Mouse (Mus musculus) intestine, embryonic 15.5 days (tissue): Measurements from ENCODE around the gene Hdac11. TPM values are rescaled to one million over a fixed set of nuclear protein-coding genes. Genes with fewer than 3 reads are reported as not detected.
A peak's percentile ranks its signal among the peaks of the same experiment; 100 is the strongest.
"Not testable (repeated sequence)": the region's sequence is repeated elsewhere in the genome, so short reads cannot be mapped to it uniquely, and the experiment has no call there.

Experiments used
- ATAC-seq: fragments of 200-750 bp; cut with Nextera tagmentation; 2 replicates; pipeline ENCODE4 v1.8.0; 2017; ENCODE audit warnings: moderate TSS enrichment, moderate library complexity
- H3K27ac ChIP-seq: fragments of 300-500 bp; sonication (generic); 2 replicates; pipeline ENCODE4 v1.5.1; 2015; ENCODE audit warnings: mild to moderate bottlenecking, inconsistent platforms
- H3K27me3 ChIP-seq: fragments of 300-500 bp; sonication (generic); replicated peaks from 2 replicates; pipeline ENCODE4 v1.6.1; 2015; ENCODE audit warnings: inconsistent platforms
- H3K36me3 ChIP-seq: fragments of 300-500 bp; sonication (generic); 2 replicates; pipeline ENCODE4 v1.6.1; 2015; ENCODE audit warnings: inconsistent platforms
- H3K4me1 ChIP-seq: fragments of 300-500 bp; sonication (generic); replicated peaks from 2 replicates; pipeline ENCODE4 v1.6.1; 2015; ENCODE audit warnings: inconsistent platforms
- H3K4me2 ChIP-seq: fragments of 300-500 bp; sonication (generic); replicated peaks from 2 replicates; pipeline ENCODE4 v1.6.1; 2015; ENCODE audit warnings: mild to moderate bottlenecking, inconsistent platforms
- H3K4me3 ChIP-seq: fragments of 300-500 bp; sonication (generic); replicated peaks from 2 replicates; pipeline ENCODE4 v1.5.1; 2015; ENCODE audit warnings: inconsistent platforms
- H3K9ac ChIP-seq: fragments of 300-500 bp; sonication (generic); 2 replicates; pipeline ENCODE4 v1.6.1; 2015; ENCODE audit warnings: inconsistent platforms
- H3K9me3 ChIP-seq: fragments of 300-500 bp; sonication (generic); 2 replicates; pipeline ENCODE4 v1.6.1; 2016; ENCODE audit warnings: inconsistent platforms
- WGBS: fragments of 180-500 bp; shearing (Covaris S2); methylation state at CpG from one replicate; pipeline ENCODE4 v1.1.7; 2015; 5-methylcytosine and 5-hydroxymethylcytosine counted together
- polyA plus RNA-seq: library from polyadenylated mRNA; unstranded; fragments of >200 nt; fragmentation: Nextera tagmentation; extraction: Ambion mirVana; gene quantifications from 2 replicates; pipeline ENCODE4 v1.2.1, GENCODE M21; 2015

Gene Hdac11
- polyA plus RNA-seq, 1 experiment from 2014 or later, result 8.7 TPM

DNA sequence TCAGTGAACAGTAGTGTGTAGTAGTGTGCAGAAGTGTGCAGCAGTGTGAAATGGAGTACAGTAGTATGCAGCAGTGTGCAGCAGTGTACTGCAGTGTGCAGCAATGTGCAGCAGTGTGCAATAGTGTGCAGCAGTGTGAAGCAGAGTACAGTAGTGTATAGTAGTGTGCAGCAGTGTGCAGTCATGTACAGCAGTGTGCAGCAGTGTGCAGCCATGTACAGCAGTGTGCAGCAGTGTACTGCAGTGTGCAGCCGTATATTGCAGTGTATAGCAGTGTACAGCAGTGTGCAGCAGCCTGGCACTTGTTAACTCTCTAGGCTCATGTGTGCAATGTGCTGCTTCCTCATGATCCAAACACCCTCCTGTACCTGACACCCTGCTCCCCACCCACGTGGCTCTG, 42.0 kb downstream of the Hdac11 start:
- no peak overlapping the region for H3K9ac ChIP-seq
- H3K4me1 ChIP-seq, result peaks cover 7% of the 10 kb centered on the region; the same call in 1 of the 2 replicates
- H3K27me3 ChIP-seq, result no peaks in the 10 kb centered on the region
- H3K4me2 ChIP-seq, result no peak overlapping the region
- no peak overlapping the region for H3K27ac ChIP-seq
- H3K4me3 ChIP-seq, result no peak overlapping the region
- WGBS, result 61% methylated on average over 2 of the region's 2 CpGs
- no peaks in the 10 kb centered on the region for H3K36me3 ChIP-seq
- H3K9me3 ChIP-seq, result no peaks in the 10 kb centered on the region
- no peak for ATAC-seq

DNA sequence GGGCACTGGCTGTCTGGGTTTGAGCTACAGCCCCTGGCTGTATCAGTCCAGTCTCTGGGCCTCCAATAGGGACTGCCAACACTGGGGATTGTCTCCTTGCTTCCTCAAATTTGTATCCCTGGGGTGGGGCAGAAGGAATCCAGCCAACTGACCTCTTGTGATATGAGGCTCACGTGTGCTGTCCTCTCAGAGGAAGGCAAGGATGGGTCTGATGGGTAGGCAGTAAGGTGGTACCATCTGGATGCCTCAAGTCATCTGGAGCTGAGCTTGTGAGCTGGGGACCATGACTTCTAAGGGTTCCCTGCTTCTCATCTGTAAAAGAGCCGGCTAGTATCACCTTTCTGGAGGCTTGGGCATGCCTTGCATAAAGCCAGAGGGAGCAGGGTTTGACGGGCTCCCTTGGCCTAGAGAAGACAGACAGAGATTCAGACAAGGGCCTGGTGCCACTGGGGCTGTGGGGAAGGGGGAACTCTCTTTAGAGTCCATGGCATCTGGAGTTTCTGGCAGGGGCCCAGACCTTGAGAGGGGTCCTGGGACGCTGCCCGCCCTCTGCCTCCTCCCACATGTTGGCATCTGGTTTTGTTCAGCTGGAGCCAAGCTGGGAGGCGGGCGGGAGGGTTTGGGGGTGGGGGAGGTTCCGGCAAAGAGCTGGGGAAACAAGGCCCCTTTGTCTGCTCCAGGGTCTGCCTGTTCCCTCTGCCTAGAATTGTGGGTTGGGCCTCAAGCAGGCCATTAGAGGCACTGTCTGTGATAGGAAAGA, 44.1 kb downstream of the Hdac11 start:
- Histone ChIP-seq H3K27ac (peak overlapping the region; percentile 11; the same call in 1 of the 2 replicates), H3K27me3 (no peaks in the 10 kb centered on the region), H3K4me2 (no peak overlapping the region), H3K9me3 (no peaks in the 10 kb centered on the region), H3K4me3 (no peak overlapping the region), H3K36me3 (no peaks in the 10 kb centered on the region), H3K9ac (no peak overlapping the region), H3K4me1 (peaks cover 7% of the 10 kb centered on the region; the same call in 1 of the 2 replicates)
- WGBS, result 46% methylated on average over 8 of the region's 8 CpGs
- ATAC-seq, result peak; percentile 47

DNA sequence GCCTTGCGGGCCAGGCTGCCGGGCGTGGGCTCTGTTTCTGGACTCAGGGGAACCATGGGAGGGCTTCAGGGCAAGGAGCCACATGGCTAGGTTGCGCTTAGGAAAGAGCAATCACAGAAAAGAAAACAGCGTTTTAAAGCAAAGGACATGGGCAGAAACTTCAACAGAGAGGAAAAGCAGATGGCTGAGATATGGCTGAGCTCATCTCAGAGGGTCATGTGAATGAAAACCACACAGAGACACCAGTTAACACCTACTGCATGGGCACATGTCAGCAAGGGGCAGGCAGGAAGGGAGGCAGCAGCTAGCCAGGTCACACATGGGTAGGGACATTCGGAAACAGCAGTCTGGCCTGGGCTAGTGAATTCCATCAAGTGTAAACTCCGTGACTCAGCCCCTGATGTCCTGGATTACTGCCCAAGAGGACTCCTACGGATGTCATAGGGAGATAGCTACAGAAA, 45.4 kb downstream of the Hdac11 start:
- Histone ChIP-seq H3K4me2 (no peak overlapping the region), H3K9ac (no peak overlapping the region), H3K27ac (no peak overlapping the region), H3K9me3 (no peaks in the 10 kb centered on the region), H3K27me3 (no peaks in the 10 kb centered on the region), H3K4me3 (no peak overlapping the region), H3K4me1 (peaks cover 7% of the 10 kb centered on the region; the same call in 1 of the 2 replicates), H3K36me3 (no peaks in the 10 kb centered on the region)
- ATAC-seq, result no peak
- WGBS, result 70% methylated on average over 8 of the region's 8 CpGs

DNA sequence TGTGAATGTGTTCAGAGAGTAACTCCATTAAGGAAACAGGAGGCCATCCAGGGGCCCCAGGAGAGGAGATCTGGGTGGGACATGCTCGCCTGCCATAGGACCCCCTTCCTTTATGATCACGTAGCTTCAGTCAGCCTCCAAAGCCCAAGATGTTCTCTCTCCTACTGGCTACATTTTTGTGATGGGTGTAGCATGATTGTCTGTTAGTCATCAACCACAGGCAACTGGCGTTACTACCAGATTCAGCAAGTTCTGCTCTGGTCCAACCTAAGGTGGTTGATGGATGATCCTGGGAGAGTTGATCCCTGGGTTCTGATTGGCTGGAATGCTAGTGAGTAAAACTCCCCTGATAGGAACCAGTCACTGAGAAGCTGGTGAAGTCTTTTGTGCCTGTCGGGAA, 46.1 kb downstream of the Hdac11 start:
- WGBS, result 75% methylated on average over 4 of the region's 4 CpGs
- Histone ChIP-seq H3K27me3 (no peaks in the 10 kb centered on the region), H3K36me3 (no peaks in the 10 kb centered on the region), H3K4me3 (no peak overlapping the region), H3K9ac (no peak overlapping the region), H3K27ac (no peak overlapping the region), H3K4me1 (peaks cover 7% of the 10 kb centered on the region; the same call in 1 of the 2 replicates), H3K9me3 (no peaks in the 10 kb centered on the region), H3K4me2 (no peak overlapping the region)
- no peak for ATAC-seq

DNA sequence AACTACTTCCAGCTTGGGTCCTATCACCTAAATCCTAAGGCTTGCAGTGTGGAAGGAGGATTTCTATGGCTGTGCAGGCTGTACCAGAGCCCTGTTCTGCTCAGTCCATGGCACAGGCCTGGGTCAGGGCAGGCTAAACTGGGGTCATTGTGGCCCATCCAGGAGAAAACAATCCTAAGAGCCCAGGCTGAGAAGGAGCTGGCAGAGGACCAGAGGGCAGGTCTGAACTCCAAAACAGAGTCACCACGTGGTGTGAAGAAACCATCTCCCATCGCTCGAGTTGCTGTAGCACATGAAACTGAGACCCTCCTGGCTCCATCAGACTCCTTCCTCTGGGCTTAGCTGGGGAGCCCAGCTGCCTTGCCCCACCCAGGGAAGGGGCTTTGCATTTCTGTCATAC, 48.9 kb downstream of the Hdac11 start:
- Histone ChIP-seq H3K27ac (no peak overlapping the region), H3K9me3 (no peaks in the 10 kb centered on the region), H3K9ac (no peak overlapping the region), H3K36me3 (no peaks in the 10 kb centered on the region), H3K27me3 (no peaks in the 10 kb centered on the region), H3K4me2 (no peak overlapping the region), H3K4me3 (no peak overlapping the region), H3K4me1 (peaks cover 7% of the 10 kb centered on the region; the same call in 1 of the 2 replicates)
- WGBS, result 68% methylated on average over 3 of the region's 3 CpGs
- ATAC-seq, result no peak

DNA sequence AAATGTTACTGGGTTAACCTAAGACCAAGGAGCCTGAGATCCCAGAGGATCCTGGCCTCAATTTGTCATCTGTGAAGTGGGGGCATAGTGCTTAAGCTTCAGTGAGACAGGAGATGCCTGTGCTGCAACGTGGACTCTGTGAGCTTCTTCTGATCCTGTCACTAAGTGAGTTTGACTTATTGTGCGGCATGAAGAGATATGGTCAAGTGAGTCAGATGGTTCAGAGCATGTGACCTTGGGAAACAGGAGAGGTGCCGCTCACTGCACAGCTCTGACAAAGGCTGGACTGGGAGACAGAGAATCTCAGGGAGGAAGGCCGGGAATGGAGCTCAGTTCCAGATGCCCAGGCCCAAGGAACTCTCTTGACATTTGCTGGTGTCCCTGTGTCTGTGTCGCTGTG, 49.3 kb downstream of the Hdac11 start:
- no peak overlapping the region for H3K4me3 ChIP-seq
- no peaks in the 10 kb centered on the region for H3K36me3 ChIP-seq
- 0 out of 2 replicates have a peak, but pooled peaks cover 4% of the 10 kb centered on the region for H3K27me3 ChIP-seq
- H3K9ac ChIP-seq, result no peak overlapping the region
- WGBS, result 60% methylated on average over 5 of the region's 5 CpGs
- ATAC-seq, result no peak
- no peak overlapping the region for H3K27ac ChIP-seq
- H3K9me3 ChIP-seq, result no peaks in the 10 kb centered on the region
- no peak overlapping the region for H3K4me2 ChIP-seq
- peaks cover 5% of the 10 kb centered on the region; the same call in 1 of the 2 replicates for H3K4me1 ChIP-seq

DNA sequence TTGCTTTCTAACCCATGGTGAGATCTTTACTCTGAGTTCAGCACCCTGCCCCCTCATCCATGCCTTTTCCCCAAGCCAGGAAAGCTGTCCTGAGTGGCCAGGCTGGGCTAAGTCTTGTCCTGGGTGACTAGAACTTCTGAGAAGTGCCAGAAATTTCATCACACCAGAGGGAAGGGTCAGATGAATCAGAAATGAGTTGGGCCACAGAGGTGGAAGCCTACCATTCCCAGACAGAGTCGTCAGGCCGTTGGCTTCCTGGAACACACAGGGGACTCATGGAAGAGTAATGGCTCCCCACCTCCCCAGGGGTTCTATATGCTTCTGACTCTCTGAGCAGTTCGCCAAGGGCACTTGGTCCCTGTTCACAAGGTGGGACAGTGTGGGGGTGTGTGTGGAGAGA, 51.0 kb downstream of the Hdac11 start:
- 69% methylated on average over 3 of the region's 3 CpGs for WGBS
- no peak for ATAC-seq
- Histone ChIP-seq H3K9ac (no peak overlapping the region), H3K4me1 (peaks cover 2% of the 10 kb centered on the region), H3K27ac (no peak overlapping the region), H3K27me3 (peaks cover 5% of the 10 kb centered on the region; the same call in 1 of the 2 replicates), H3K4me3 (no peak overlapping the region), H3K36me3 (no peaks in the 10 kb centered on the region), H3K4me2 (no peak overlapping the region), H3K9me3 (no peaks in the 10 kb centered on the region)

DNA sequence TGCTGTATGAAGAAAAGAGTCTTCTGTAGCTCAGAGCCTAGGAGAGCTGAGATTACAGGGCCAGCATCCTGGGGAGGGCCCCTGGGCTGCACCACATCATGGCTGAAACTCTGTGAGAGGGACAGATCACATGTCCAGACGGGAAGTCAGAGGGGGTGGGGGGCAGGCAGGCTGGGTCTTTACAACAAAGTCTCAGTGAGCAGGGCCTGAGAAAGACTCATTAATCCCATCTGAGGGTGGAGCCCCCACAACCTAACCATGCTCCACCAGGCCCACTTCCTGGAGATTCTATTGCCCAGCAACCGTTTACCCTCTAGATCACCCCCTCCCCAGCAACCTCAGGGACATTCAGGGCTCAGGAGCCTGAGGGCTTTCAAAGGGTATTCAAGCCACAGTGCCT, 53.3 kb downstream of the Hdac11 start:
- Histone ChIP-seq H3K9ac (no peak overlapping the region), H3K4me2 (no peak overlapping the region), H3K4me3 (no peak overlapping the region), H3K4me1 (peaks cover 10% of the 10 kb centered on the region), H3K9me3 (no peaks in the 10 kb centered on the region), H3K27ac (no peak overlapping the region), H3K27me3 (peaks cover 19% of the 10 kb centered on the region), H3K36me3 (no peaks in the 10 kb centered on the region)
- 0 out of 2 replicates have a peak, but pooled peaks have one; percentile 11 for ATAC-seq
- WGBS, result 14% methylated on average over 2 of the region's 2 CpGs

DNA sequence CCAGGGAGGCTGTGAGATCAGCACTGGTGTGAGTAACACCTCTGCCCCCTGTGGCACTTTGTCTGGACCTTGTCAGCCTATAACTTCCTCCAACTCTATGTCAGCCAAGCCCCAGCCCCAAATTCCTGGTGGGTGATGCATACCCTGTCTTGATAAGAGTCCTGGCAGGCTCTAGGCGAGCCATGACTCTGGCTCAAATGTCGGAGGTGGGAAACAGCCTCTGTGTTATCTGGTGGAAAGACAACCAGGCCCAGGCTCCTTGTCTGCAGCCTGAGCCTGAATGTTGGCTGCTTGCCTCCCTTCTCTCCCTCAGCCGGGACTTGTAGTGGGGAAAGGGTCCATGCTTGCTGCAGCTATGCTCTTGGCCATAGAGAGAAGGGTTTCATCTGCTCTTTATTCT, 54.4 kb downstream of the Hdac11 start:
- Histone ChIP-seq H3K9ac (no peak overlapping the region), H3K36me3 (no peaks in the 10 kb centered on the region), H3K4me2 (no peak overlapping the region), H3K27ac (no peak overlapping the region), H3K4me3 (no peak overlapping the region), H3K9me3 (no peaks in the 10 kb centered on the region), H3K4me1 (peaks cover 10% of the 10 kb centered on the region), H3K27me3 (peaks cover 19% of the 10 kb centered on the region)
- 49% methylated on average over 3 of the region's 3 CpGs for WGBS
- no peak for ATAC-seq

DNA sequence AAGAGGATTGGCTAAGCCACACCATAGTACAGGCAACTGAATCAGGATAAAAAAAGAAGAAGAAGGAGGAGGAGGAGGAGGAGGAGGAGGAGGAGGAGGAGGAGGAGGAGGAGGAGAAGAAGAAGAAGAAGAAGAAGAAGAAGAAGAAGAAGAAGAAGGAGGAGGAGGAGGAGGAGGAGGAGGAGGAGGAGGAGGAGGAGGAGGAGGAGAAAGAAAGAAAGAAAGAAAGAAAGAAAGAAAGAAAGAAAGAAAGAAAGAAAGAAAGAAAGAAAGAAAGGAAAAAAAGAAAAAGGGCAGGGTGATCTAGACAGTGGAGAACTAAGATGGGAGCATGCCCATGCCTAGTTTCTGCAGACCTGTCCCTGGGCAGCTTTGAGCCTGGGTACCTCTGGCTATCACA, 55.7 kb downstream of the Hdac11 start, which contains the start of gene Fbln2:
Gene Fbln2 (plus strand): TSS at position 301 of the 400 bp plus-strand sequence.
- Histone ChIP-seq H3K4me2 (peak within 1 kb of the TSS; percentile 72), H3K27me3 (peaks cover 19% of the 10 kb centered on the region), H3K9ac (peak within 1 kb of the TSS; percentile 26; the same call in 1 of the 2 replicates), H3K4me1 (peaks cover 10% of the 10 kb centered on the region), H3K4me3 (peak within 1 kb of the TSS; percentile 34)
- H3K36me3 ChIP-seq, H3K27ac ChIP-seq, H3K9me3 ChIP-seq: not testable (repeated sequence)
- peak; percentile 10; the same call in 1 of the 2 replicates for ATAC-seq

DNA sequence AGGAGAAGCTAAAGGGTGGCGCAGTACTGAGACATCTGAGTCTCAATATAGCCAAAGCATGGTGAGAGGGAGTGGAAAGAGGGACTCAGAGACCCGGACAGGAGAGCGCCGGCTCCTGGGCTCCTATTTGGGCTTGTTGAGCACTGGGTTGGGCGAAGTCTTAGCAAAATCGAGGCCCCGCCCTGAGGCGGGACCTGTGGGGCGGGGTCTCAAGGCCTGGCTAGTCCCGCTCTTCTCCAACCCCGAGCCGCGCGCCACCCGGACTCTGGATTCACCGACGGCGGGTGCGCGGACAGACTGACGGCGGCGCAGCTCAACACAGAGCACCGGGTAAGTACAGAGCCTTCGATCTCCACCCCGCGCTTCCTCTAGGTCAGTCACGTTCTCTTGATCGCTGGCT, 56.1 kb downstream of the Hdac11 start:
- Histone ChIP-seq H3K27me3 (peaks cover 19% of the 10 kb centered on the region), H3K9me3 (no peaks in the 10 kb centered on the region), H3K4me3 (peak overlapping the region; percentile 34), H3K36me3 (no peaks in the 10 kb centered on the region), H3K27ac (no peak overlapping the region), H3K9ac (peak overlapping the region; percentile 26; the same call in 1 of the 2 replicates), H3K4me1 (peaks cover 10% of the 10 kb centered on the region), H3K4me2 (peak overlapping the region; percentile 72)
- 1% methylated on average over 29 of the region's 29 CpGs for WGBS
- ATAC-seq, result peak; percentile 84

DNA sequence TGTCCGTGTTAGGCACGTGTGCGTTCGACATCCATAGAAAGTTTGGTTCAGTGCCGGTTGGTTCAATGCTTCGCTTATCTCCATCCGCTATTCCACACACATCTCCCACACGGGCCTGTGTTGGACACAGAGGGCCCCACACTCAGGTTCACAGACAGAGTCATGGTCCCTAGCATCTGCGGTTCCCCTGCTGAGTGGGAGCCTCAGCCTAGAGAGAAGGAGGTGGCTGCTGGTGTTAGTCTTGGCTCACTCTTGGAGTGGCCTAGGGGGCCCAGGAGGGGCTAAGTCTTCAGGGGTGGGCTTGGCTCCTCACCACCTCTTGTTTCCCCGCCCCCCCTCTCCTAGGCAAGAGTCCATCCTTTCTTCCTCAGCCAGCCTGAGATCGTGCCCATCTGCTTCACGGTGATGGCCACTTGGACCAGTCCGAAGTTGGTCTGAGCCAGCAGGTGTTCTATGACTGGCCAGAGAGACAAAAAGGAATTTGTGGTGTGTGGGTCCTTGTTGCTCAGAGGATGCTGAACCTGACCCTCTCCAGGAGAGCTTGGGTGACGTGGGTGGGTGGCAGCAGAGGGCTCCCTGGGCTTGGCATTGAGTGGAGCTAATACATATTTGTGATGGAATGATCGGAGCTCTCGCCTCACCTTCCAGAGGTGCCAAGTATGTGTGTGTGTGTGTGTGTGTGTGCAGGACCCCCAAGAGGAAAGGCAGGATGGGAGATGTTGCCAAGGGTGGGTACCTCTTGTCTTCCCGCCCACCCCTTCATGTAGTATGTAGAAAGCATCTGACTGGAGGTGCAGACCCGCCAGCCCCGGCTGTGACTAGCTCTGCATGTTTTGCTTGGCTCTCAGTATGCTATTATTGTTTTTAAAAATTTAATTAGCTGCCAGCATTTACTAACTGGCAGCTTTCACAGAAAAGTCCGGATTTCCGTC, 57.1 kb downstream of the Hdac11 start:
- 57% methylated on average over 21 of the region's 21 CpGs for WGBS
- peak overlapping the region; percentile 34 for H3K4me3 ChIP-seq
- 0 out of 2 replicates have a peak, but pooled peaks have one; percentile 19 for ATAC-seq

More for the DNA sequence above, 57.1 kb downstream of the Hdac11 start:
- H3K36me3 ChIP-seq, result no peaks in the 10 kb centered on the region
- H3K4me1 ChIP-seq, result peaks cover 10% of the 10 kb centered on the region
- no peak overlapping the region for H3K27ac ChIP-seq
- no peaks in the 10 kb centered on the region for H3K9me3 ChIP-seq
- peak overlapping the region; percentile 26; the same call in 1 of the 2 replicates for H3K9ac ChIP-seq
- H3K4me2 ChIP-seq, result peak overlapping the region; percentile 72
- H3K27me3 ChIP-seq, result peaks cover 19% of the 10 kb centered on the region
